Mouse (Mus musculus): ENCODE measurements around the gene Gdf3. TPM values are rescaled to one million over a fixed set of nuclear protein-coding genes. Genes with fewer than 3 reads are reported as not detected.
A peak's percentile ranks its signal among the peaks of the same experiment; 100 is the strongest.

Gene Gdf3
- polyA plus RNA-seq, 1 experiment from 2014 or later: not detected

GRCm38 (mm10) chr6:122601615-122602014, 8.3 kb downstream of the Gdf3 start:
- Histone ChIP-seq H3K9me3 (ENCODE audit: control insufficient read depth, low read length) (no peaks in the 10 kb centered on the region), H3K27ac (ENCODE audit: low read depth, low read length) (no peak overlapping the region), H3K4me2 (ENCODE audit: low read depth, low read length) (peak overlapping the region; percentile 36), H3K27me3 (ENCODE audit: control insufficient read depth, insufficient read depth, low read length) (no peaks in the 10 kb centered on the region), H3K4me1 (ENCODE audit: control insufficient read depth, insufficient read depth, low read length) (no peaks in the 10 kb centered on the region), H3K9ac (replicated peaks; ENCODE audit: low read depth, low read length) (no peak overlapping the region), H3K4me3 (ENCODE audit: low read depth, low read length) (no peak overlapping the region; the same call in 1 of the 2 replicates), H3K36me3 (ENCODE audit: control insufficient read depth, insufficient read depth, low read length) (no peaks in the 10 kb centered on the region)
- no peak for ATAC-seq (ENCODE audit: low read depth)
- 90% methylated on average over 3 of the region's 3 CpGs for WGBS

- Histone ChIP-seq H3K9ac (replicated peaks; ENCODE audit: low read depth, low read length) (no peak overlapping the region), H3K27ac (ENCODE audit: low read depth, low read length) (no peak overlapping the region), H3K9me3 (ENCODE audit: control insufficient read depth, low read length) (no peaks in the 10 kb centered on the region), H3K36me3 (ENCODE audit: control insufficient read depth, insufficient read depth, low read length) (no peaks in the 10 kb centered on the region), H3K4me3 (ENCODE audit: low read depth, low read length) (no peak overlapping the region), H3K27me3 (ENCODE audit: control insufficient read depth, insufficient read depth, low read length) (no peaks in the 10 kb centered on the region), H3K4me1 (ENCODE audit: control insufficient read depth, insufficient read depth, low read length) (no peaks in the 10 kb centered on the region), H3K4me2 (ENCODE audit: low read depth, low read length) (no peak overlapping the region)
- no peak for ATAC-seq (ENCODE audit: low read depth)
- WGBS: 89% methylated on average over 4 of the region's 4 CpGs
These were observed 8.9 kb downstream of the Gdf3 start for GRCm38 (mm10) chr6:122601031-122601430.

- Histone ChIP-seq H3K4me2 (ENCODE audit: low read depth, low read length) (no peak overlapping the region), H3K4me3 (ENCODE audit: low read depth, low read length) (no peak overlapping the region), H3K36me3 (ENCODE audit: control insufficient read depth, insufficient read depth, low read length) (no peaks in the 10 kb centered on the region), H3K27me3 (ENCODE audit: control insufficient read depth, insufficient read depth, low read length) (no peaks in the 10 kb centered on the region), H3K4me1 (ENCODE audit: control insufficient read depth, insufficient read depth, low read length) (no peaks in the 10 kb centered on the region), H3K27ac (ENCODE audit: low read depth, low read length) (no peak overlapping the region), H3K9ac (replicated peaks; ENCODE audit: low read depth, low read length) (no peak overlapping the region), H3K9me3 (ENCODE audit: control insufficient read depth, low read length) (no peaks in the 10 kb centered on the region)
- 72% methylated on average over 7 of the region's 7 CpGs for WGBS
- ATAC-seq (ENCODE audit: low read depth): no peak
These were observed 9.7 kb downstream of the Gdf3 start for GRCm38 (mm10) chr6:122600066-122600646.

- no peaks in the 10 kb centered on the region for H3K27me3 ChIP-seq (ENCODE audit: control insufficient read depth, insufficient read depth, low read length)
- ATAC-seq (ENCODE audit: low read depth): no peak
- H3K4me3 ChIP-seq (ENCODE audit: low read depth, low read length): no peak overlapping the region
These were observed 10.7 kb downstream of the Gdf3 start for GRCm38 (mm10) chr6:122599054-122599737.

GRCm38 (mm10) chr6:122598436-122598835, 11.5 kb downstream of the Gdf3 start:
- H3K4me1 ChIP-seq (ENCODE audit: control insufficient read depth, insufficient read depth, low read length): no peaks in the 10 kb centered on the region
- no peak overlapping the region for H3K4me3 ChIP-seq (ENCODE audit: low read depth, low read length)
- no peak for ATAC-seq (ENCODE audit: low read depth)

More at GRCm38 (mm10) chr6:122599054-122599737, 10.7 kb downstream of the Gdf3 start:
- Histone ChIP-seq H3K9me3 (ENCODE audit: control insufficient read depth, low read length) (no peaks in the 10 kb centered on the region), H3K9ac (replicated peaks; ENCODE audit: low read depth, low read length) (no peak overlapping the region), H3K4me2 (ENCODE audit: low read depth, low read length) (no peak overlapping the region), H3K4me1 (ENCODE audit: control insufficient read depth, insufficient read depth, low read length) (no peaks in the 10 kb centered on the region), H3K27ac (ENCODE audit: low read depth, low read length) (no peak overlapping the region), H3K36me3 (ENCODE audit: control insufficient read depth, insufficient read depth, low read length) (no peaks in the 10 kb centered on the region)
- WGBS: 95% methylated on average over 9 of the region's 9 CpGs

GRCm38 (mm10) chr6:122598014-122598413, 11.9 kb downstream of the Gdf3 start:
- WGBS: 94% methylated on average over 4 of the region's 4 CpGs
- H3K4me1 ChIP-seq (ENCODE audit: control insufficient read depth, insufficient read depth, low read length): no peaks in the 10 kb centered on the region
- H3K4me3 ChIP-seq (ENCODE audit: low read depth, low read length): no peak overlapping the region
- ATAC-seq (ENCODE audit: low read depth): no peak
- no peaks in the 10 kb centered on the region for H3K36me3 ChIP-seq (ENCODE audit: control insufficient read depth, insufficient read depth, low read length)
- H3K9ac ChIP-seq (replicated peaks; ENCODE audit: low read depth, low read length): no peak overlapping the region
- H3K27ac ChIP-seq (ENCODE audit: low read depth, low read length): no peak overlapping the region
- H3K27me3 ChIP-seq (ENCODE audit: control insufficient read depth, insufficient read depth, low read length): no peaks in the 10 kb centered on the region
- no peak overlapping the region for H3K4me2 ChIP-seq (ENCODE audit: low read depth, low read length)
- no peaks in the 10 kb centered on the region for H3K9me3 ChIP-seq (ENCODE audit: control insufficient read depth, low read length)

More at GRCm38 (mm10) chr6:122598436-122598835, 11.5 kb downstream of the Gdf3 start:
- no peaks in the 10 kb centered on the region for H3K9me3 ChIP-seq (ENCODE audit: control insufficient read depth, low read length)
- WGBS: 92% methylated on average over 6 of the region's 6 CpGs
- H3K4me2 ChIP-seq (ENCODE audit: low read depth, low read length): no peak overlapping the region
- H3K27ac ChIP-seq (ENCODE audit: low read depth, low read length): no peak overlapping the region
- no peaks in the 10 kb centered on the region for H3K27me3 ChIP-seq (ENCODE audit: control insufficient read depth, insufficient read depth, low read length)
- no peaks in the 10 kb centered on the region for H3K36me3 ChIP-seq (ENCODE audit: control insufficient read depth, insufficient read depth, low read length)
- H3K9ac ChIP-seq (replicated peaks; ENCODE audit: low read depth, low read length): no peak overlapping the region

GRCm38 (mm10) chr6:122596608-122597007, 13.3 kb downstream of the Gdf3 start:
- Histone ChIP-seq H3K27ac (ENCODE audit: low read depth, low read length) (no peak overlapping the region), H3K4me1 (ENCODE audit: control insufficient read depth, insufficient read depth, low read length) (no peaks in the 10 kb centered on the region), H3K27me3 (ENCODE audit: control insufficient read depth, insufficient read depth, low read length) (no peaks in the 10 kb centered on the region), H3K9me3 (ENCODE audit: control insufficient read depth, low read length) (no peaks in the 10 kb centered on the region), H3K4me3 (ENCODE audit: low read depth, low read length) (no peak overlapping the region), H3K9ac (replicated peaks; ENCODE audit: low read depth, low read length) (no peak overlapping the region), H3K4me2 (ENCODE audit: low read depth, low read length) (no peak overlapping the region), H3K36me3 (ENCODE audit: control insufficient read depth, insufficient read depth, low read length) (no peaks in the 10 kb centered on the region)
- no peak for ATAC-seq (ENCODE audit: low read depth)
- WGBS: 87% methylated on average over 7 of the region's 7 CpGs

GRCm38 (mm10) chr6:122595637-122596036, 14.2 kb downstream of the Gdf3 start:
- H3K27me3 ChIP-seq (ENCODE audit: control insufficient read depth, insufficient read depth, low read length): no peaks in the 10 kb centered on the region
- H3K4me2 ChIP-seq (ENCODE audit: low read depth, low read length): no peak overlapping the region
- no peaks in the 10 kb centered on the region for H3K9me3 ChIP-seq (ENCODE audit: control insufficient read depth, low read length)
- H3K4me3 ChIP-seq (ENCODE audit: low read depth, low read length): no peak overlapping the region
- H3K9ac ChIP-seq (replicated peaks; ENCODE audit: low read depth, low read length): no peak overlapping the region
- ATAC-seq (ENCODE audit: low read depth): peak; percentile 69; the same call in 1 of the 2 replicates
- H3K4me1 ChIP-seq (ENCODE audit: control insufficient read depth, insufficient read depth, low read length): no peaks in the 10 kb centered on the region
- no peak overlapping the region for H3K27ac ChIP-seq (ENCODE audit: low read depth, low read length)
- 40% methylated on average over 7 of the region's 7 CpGs for WGBS
- H3K36me3 ChIP-seq (ENCODE audit: control insufficient read depth, insufficient read depth, low read length): no peaks in the 10 kb centered on the region

- no peaks in the 10 kb centered on the region for H3K27me3 ChIP-seq (ENCODE audit: control insufficient read depth, insufficient read depth, low read length)
- H3K9ac ChIP-seq (replicated peaks; ENCODE audit: low read depth, low read length): no peak overlapping the region
- no peak overlapping the region for H3K27ac ChIP-seq (ENCODE audit: low read depth, low read length)
- H3K4me2 ChIP-seq (ENCODE audit: low read depth, low read length): no peak overlapping the region
- H3K36me3 ChIP-seq (ENCODE audit: control insufficient read depth, insufficient read depth, low read length): no peaks in the 10 kb centered on the region
- no peaks in the 10 kb centered on the region for H3K9me3 ChIP-seq (ENCODE audit: control insufficient read depth, low read length)
- WGBS: 80% methylated on average over 2 of the region's 2 CpGs
- no peak for ATAC-seq (ENCODE audit: low read depth)
- H3K4me1 ChIP-seq (ENCODE audit: control insufficient read depth, insufficient read depth, low read length): no peaks in the 10 kb centered on the region
- no peak overlapping the region for H3K4me3 ChIP-seq (ENCODE audit: low read depth, low read length)
These were observed 17.0 kb downstream of the Gdf3 start for GRCm38 (mm10) chr6:122592905-122593304.

All from neural tube, embryonic 14.5 days (tissue).